Comparison of ENCODE assay signal across 7 mouse cellular contexts in genomic region chr2:119270643-119271331, GRCm38 (mm10). TPM values are rescaled to one million over a fixed set of nuclear protein-coding genes. Genes with fewer than 3 reads are reported as not detected.
DNase-seq lines count a peak whose midpoint lies in the region; ATAC-seq and TF ChIP-seq lines count a peak whose summit lies in the region.

Gene Rhov (minus strand): TSS chr2:119271272.

- intact Hi-C loops in left cerebral cortex, postnatal 36 days (cut with DNase I): no loop called here

- H3K9me3 ChIP-seq in forebrain, embryonic 13.5 days (replicated peaks): no peaks in the 10 kb centered on the region
- no peaks in the 10 kb centered on the region for H3K9me3 ChIP-seq in intestine, embryonic 14.5 days (ENCODE audit: control insufficient read depth, low read length)

- H3K27me3 ChIP-seq in Patski: no peaks in the 10 kb centered on the region
- H3K27me3 ChIP-seq in forebrain, embryonic 13.5 days: peaks cover 25% of the 10 kb centered on the region
- peaks cover 10% of the 10 kb centered on the region for H3K27me3 ChIP-seq in intestine, embryonic 14.5 days (replicated peaks; ENCODE audit: control insufficient read depth, insufficient read depth, low read length)
- no peaks in the 10 kb centered on the region for H3K27me3 ChIP-seq in small intestine, adult 2 months (ENCODE audit: control insufficient read depth, insufficient read depth, low read length)

- peak; percentile 72 for ATAC-seq in Patski
- ATAC-seq in forebrain, embryonic 13.5 days: peak; percentile 89
- peak; percentile 60 for ATAC-seq in intestine, embryonic 14.5 days (replicated peaks; ENCODE audit: low FRiP score, low TSS enrichment, low read depth)
- ATAC-seq in megakaryocyte-erythroid progenitor cell, adult 5-6 weeks (replicated peaks; ENCODE audit: low FRiP score, low TSS enrichment, poor library complexity, severe bottlenecking): peak; percentile 94

- TF ChIP-seq CTCF in Patski (IDR thresholded peaks at IDR 0.05): no peak
- no peak; the same call in 1 of the 2 replicates for TF ChIP-seq CTCF in small intestine, adult 2 months (IDR thresholded peaks at IDR 0.05; ENCODE audit: extremely low read depth, insufficient read length, insufficient replicate concordance, low read depth, low read length)

- H3K9ac ChIP-seq in forebrain, embryonic 13.5 days: peak within 1 kb of the TSS; percentile 76
- H3K9ac ChIP-seq in intestine, embryonic 14.5 days (ENCODE audit: low read length): peak within 1 kb of the TSS; percentile 48

- no peaks in the 10 kb centered on the region for H3K36me3 ChIP-seq in forebrain, embryonic 13.5 days (ENCODE audit: poor library complexity, severe bottlenecking)
- H3K36me3 ChIP-seq in intestine, embryonic 14.5 days (ENCODE audit: control insufficient read depth, insufficient read depth, low read length): no peaks in the 10 kb centered on the region
- H3K36me3 ChIP-seq in small intestine, adult 2 months (ENCODE audit: control insufficient read depth, insufficient read depth, low read length): no peaks in the 10 kb centered on the region

- peak within 1 kb of the TSS; percentile 88 for H3K4me2 ChIP-seq in forebrain, embryonic 13.5 days
- peak within 1 kb of the TSS; percentile 99 for H3K4me2 ChIP-seq in intestine, embryonic 14.5 days (ENCODE audit: low read length)

- TF ChIP-seq POLR2A in small intestine, adult 2 months (IDR thresholded peaks at IDR 0.05; ENCODE audit: low read depth, low read length): peak; percentile 60; the same call in 1 of the 2 replicates

- WGBS in forebrain, embryonic 13.5 days: under 1% methylated on average over 49 of the region's 49 CpGs
- under 1% methylated on average over 49 of the region's 49 CpGs for WGBS in intestine, embryonic 14.5 days
- 2% methylated on average over 49 of the region's 49 CpGs for WGBS in small intestine, adult 2 months

- CTCF ChIA-PET in Patski (lab: Charles Lee): interaction anchor here (2.4 kb wide), 2 partner anchors 17 to 19 kb away, joined by 9 to 16 read pairs; partner anchors contain the start of gene Vps18

- POLR2A ChIA-PET in Patski (lab: Charles Lee): no interaction called here

- H3K4me3 ChIP-seq in forebrain, embryonic 13.5 days: peak within 1 kb of the TSS; percentile 62
- peak within 1 kb of the TSS; percentile 57 for H3K4me3 ChIP-seq in intestine, embryonic 14.5 days (ENCODE audit: low read depth, low read length)
- peak within 1 kb of the TSS; percentile 79 for H3K4me3 ChIP-seq in small intestine, adult 2 months (ENCODE audit: low read depth, low read length)

- in situ Hi-C loops in Patski (cut with MboI; ENCODE audit: low pct_unique_long_range_greater_than_20kb): no loop called here

- no peak for DNase-seq in Patski (ENCODE audit: low read depth, low spot score)
- DNase-seq in cerebellum, adult 11 months: peak; percentile 80
- DNase-seq in intestine, embryonic 14.5 days (ENCODE audit: low spot score): peak; percentile 74
- peak; percentile 62 to 76 for DNase-seq in left cerebral cortex, postnatal 36 days (ENCODE audit: low spot score in 2 of 2)

- H3K4me1 ChIP-seq in forebrain, embryonic 13.5 days: peaks cover 5% of the 10 kb centered on the region; the same call in 1 of the 2 replicates
- H3K4me1 ChIP-seq in intestine, embryonic 14.5 days (replicated peaks; ENCODE audit: control insufficient read depth, insufficient read depth, low read length): no peaks in the 10 kb centered on the region
- H3K4me1 ChIP-seq in small intestine, adult 2 months (ENCODE audit: control insufficient read depth, insufficient read depth, insufficient read length, low read length): peaks cover 16% of the 10 kb centered on the region

- H3K27ac ChIP-seq in forebrain, embryonic 13.5 days: 0 out of 2 replicates have a peak within 1 kb of the TSS, but pooled peaks have one; percentile 28
- H3K27ac ChIP-seq in intestine, embryonic 14.5 days (ENCODE audit: low read depth): no peak within 1 kb of the TSS
- no peak within 1 kb of the TSS for H3K27ac ChIP-seq in small intestine, adult 2 months (ENCODE audit: insufficient read depth, low read depth, low read length)

RNA-seq across cellular contexts. Expression of gene Rhov, which starts in this region (rescaled TPM):
- polyA plus RNA-seq in Patski (2021): 2.2 TPM
- 6.2 and 8.0 TPM in 2 replicates for polyA plus RNA-seq in forebrain, embryonic 13.5 days (2015; fragmentation: Nextera tagmentation; extraction: Ambion mirVana)
- polyA plus RNA-seq in intestine, embryonic 14.5 days (2014; fragmentation: Nextera tagmentation; extraction: Ambion mirVana): 0.98 and 2.3 TPM in 2 replicates
- 10 to 100 TPM in 1 of 2 experiments, 1 to 10 TPM in 1; 7.9 to 10.9 TPM for total RNA-seq in left cerebral cortex, postnatal 36 days (2021)
- total RNA-seq in megakaryocyte-erythroid progenitor cell, adult 5-6 weeks (2014; fragmentation: Nextera tagmentation): not detected in 2 replicates
- total RNA-seq in megakaryocyte-erythroid progenitor cell, adult 5-6 weeks (2017): not detected in 2 replicates
- 2.1 and 3.0 TPM in 2 replicates for polyA plus RNA-seq in small intestine, adult 2 months (2012; rRNA removed)

Comparison
In these comparisons a context has a peak if more than half of its experiments do, and no peak if none do; other contexts are left out.
1. RNA of gene Rhov (total RNA-seq): 7.9 to 10.9 TPM in left cerebral cortex, postnatal 36 days; not detected in megakaryocyte-erythroid progenitor cell, adult 5-6 weeks; every median in the first group is over 4 times any median in the second.
2. Peak in ATAC-seq in megakaryocyte-erythroid progenitor cell, adult 5-6 weeks; RNA of the gene not detected or under 1 TPM.
3. Peak in every context shown above with its lines, with median percentiles within 50 percentile points of each other: ATAC-seq and H3K4me3 ChIP-seq.